Mouse (Mus musculus): ENCODE measurements at regions not wholly inside any gene's neighbourhood (a gene's known extent, or its start where the extent isn't known, plus 50 kb on each side); places are given as distances from the start of the nearest gene placed in this dataset.

DNA sequence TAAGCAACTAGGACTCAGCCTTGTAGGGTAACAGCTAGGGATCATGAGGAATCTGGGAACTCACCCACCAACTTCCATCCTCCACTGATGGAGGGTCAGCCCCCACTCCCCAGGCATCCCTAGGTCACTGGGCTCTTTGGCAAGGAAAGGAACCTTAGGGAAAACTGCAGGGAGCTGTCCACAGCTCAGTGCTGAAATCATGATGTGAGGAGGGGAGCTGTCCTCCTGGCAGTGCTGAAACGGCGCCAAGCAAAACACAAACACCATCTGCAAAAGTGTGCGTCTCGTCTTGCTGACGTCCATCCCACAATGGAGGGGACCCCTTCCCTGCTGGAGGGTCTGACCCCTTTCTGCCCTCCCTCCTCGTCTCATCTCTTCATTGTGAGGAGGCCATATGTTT is 68.6 kb upstream of the Rph3a start:
- DNase-seq = peak; percentile 77

DNA sequence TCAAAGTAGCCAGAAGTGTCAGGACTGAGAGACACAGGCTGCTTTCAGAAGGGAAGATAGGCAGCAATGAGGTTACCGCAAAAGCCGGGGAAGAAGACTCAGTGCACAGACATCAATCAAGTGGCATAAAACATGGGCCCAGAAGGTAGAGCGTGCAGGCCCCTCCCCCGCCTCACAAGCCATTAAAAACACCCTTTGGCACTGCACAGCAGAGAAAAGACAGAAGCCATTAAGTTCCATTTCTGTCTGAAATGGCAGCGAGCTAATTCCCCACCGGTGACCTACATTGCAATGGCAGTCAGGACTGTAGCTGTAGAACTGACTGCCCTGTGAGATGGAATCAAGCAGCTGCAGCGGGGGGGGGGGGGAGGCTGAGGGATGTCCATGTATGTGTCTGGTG is 66.8 kb upstream of the Rph3a start:
- no peak for DNase-seq

DNA sequence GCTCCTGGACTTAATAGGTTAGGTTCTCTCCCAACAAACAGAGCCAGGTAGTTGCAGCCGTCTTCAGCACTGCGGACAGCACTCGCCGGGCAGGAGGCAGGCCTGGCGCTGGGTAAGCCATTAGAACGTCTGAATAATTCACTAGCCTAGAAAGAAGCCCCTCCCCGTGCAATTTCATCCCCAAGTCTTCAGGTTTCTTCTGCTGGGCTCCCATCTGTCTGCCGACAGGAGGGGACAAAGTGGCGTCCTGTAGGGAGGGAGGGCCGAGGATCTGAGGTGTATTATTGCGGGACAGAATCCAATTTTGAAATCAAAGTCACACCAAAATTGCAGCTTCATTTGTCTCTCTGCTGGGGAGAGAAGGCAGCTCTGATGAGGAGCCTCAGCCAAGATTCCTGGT is 58.9 kb upstream of the Rph3a start:
- DNase-seq = peak; percentile 66

DNA sequence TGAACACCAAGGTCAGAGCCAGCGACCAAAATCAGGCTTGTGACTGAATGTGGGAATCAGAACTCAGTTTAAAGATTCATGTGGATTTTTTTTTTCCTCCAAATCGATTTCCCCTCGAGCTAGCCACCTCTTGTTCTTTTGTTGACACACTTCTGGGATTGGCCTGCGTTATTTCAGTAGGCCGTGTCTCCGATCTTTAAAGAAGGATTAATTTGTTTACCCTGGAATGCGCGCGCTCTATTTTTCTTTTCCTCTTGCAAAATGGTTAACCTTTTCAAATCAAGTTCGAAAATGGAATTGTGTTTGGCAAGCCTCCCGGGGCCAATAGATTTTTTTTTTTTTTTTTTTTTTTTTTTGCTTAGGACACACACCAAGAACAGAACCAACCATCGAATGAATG is 54.8 kb upstream of the Rph3a start:
- DNase-seq = no peak

DNA sequence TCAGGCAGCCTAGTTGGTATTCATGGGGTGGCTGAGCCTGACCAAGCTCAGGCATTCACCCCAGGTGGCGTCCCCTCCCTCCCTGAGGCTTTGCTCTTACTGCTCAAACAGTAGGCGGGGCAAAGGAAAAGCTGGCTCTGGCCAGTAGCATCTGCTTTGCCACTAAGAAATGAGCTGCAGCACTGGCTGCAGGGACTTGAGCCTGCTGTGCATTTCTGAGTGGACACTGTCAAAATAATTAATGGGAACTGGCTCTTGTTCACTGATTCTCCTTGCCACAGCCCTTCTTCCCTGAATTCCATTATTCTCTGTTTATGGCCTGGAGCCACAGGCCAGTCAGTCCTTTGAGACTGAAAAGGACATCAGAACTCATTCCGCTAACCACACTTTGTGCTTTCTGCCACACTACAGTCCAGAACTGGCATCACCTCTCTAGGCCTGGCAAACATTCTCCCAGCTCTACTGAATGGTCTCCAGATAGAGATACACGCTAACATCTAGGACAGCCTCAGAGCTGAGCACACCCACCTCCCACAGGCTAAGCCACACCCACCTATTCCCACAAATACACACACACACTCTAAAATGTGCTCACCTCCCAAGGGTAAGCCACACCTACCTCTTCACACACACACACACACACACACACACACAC is 53.2 kb upstream of the Rph3a start:
- no peak for DNase-seq

DNA sequence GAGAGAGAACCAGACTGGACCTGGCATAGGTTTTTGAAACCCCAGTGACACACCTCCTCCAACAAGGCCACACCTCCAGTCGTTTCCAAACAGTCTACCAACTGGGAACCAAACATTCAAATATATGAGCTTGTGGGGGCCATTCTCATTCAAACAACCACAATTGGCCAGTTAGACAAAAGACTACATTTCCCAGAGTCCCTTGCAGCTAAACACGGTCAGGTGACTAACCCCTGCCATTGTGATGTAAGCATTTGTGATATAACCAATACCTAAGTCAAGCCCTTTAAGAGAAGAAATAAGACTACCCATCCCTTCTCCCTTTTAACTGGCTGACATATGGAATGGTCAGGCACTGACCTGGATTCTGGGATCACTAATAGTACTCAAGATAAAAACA is 51.8 kb upstream of the Rph3a start:
- no peak for DNase-seq

Data from adrenal gland, postnatal 14 days (tissue).